Mouse (Mus musculus) CH12.LX (cell line): ENCODE data around the gene Cxcr2.

Experiments used
- POLR2A ChIP-seq: IDR thresholded peaks from 2 replicates; pipeline ENCODE4 v1.6.1; 2011; ENCODE audit warnings: low read depth, mild to moderate bottlenecking, improper control_type of control experiment, low read length
- USF1 ChIP-seq: IDR thresholded peaks from 2 replicates; pipeline ENCODE4 v1.6.1; 2014; ENCODE audit warnings: low read depth, mild to moderate bottlenecking, inconsistent platforms, low read length, improper control_type of control experiment

- TF ChIP-seq POLR2A (no peak), USF1 (no peak)
Measured at GRCm38 (mm10) chr1:74206642-74207041, 52.9 kb downstream of the Cxcr2 start.
